Mouse (Mus musculus) hindbrain, embryonic 13.5 days (tissue): ENCODE measurements at regions not wholly inside any gene's neighbourhood (a gene's known extent, or its start where the extent isn't known, plus 50 kb on each side); places are given as distances from the start of the nearest gene placed in this dataset. TPM values are rescaled to one million over a fixed set of nuclear protein-coding genes. Genes with fewer than 3 reads are reported as not detected.

Experiments used
- ATAC-seq: fragments of 200-750 bp; cut with Nextera tagmentation; 2 replicates; pipeline ENCODE4 v1.8.0; 2017; ENCODE audit warnings: moderate TSS enrichment; ENCODE audit not compliant: low FRiP score
- H3K27ac ChIP-seq: fragments of 300-500 bp; sonication (generic); 2 replicates; pipeline ENCODE4 v1.5.1; 2015; ENCODE audit warnings: inconsistent platforms, mild to moderate bottlenecking, moderate library complexity
- H3K27me3 ChIP-seq: fragments of 300-500 bp; sonication (generic); 2 replicates; pipeline ENCODE4 v1.6.1; 2015; ENCODE audit warnings: mild to moderate bottlenecking, inconsistent platforms
- H3K36me3 ChIP-seq: fragments of 300-500 bp; sonication (generic); 2 replicates; pipeline ENCODE4 v1.6.1; 2015; ENCODE audit warnings: mild to moderate bottlenecking, inconsistent platforms
- H3K4me1 ChIP-seq: fragments of 300-500 bp; sonication (generic); replicated peaks from 2 replicates; pipeline ENCODE4 v1.6.1; 2015; ENCODE audit warnings: inconsistent platforms
- H3K4me2 ChIP-seq: fragments of 300-500 bp; sonication (generic); 2 replicates; pipeline ENCODE4 v1.6.1; 2015; ENCODE audit warnings: inconsistent platforms, mild to moderate bottlenecking, moderate library complexity
- H3K4me3 ChIP-seq: fragments of 300-500 bp; sonication (generic); 2 replicates; pipeline ENCODE4 v1.5.1; 2015; ENCODE audit warnings: mild to moderate bottlenecking, inconsistent platforms
- H3K9ac ChIP-seq: fragments of 300-500 bp; sonication (generic); 2 replicates; pipeline ENCODE4 v1.6.1; 2015; ENCODE audit warnings: mild to moderate bottlenecking, inconsistent platforms
- H3K9me3 ChIP-seq: fragments of 300-500 bp; sonication (generic); 2 replicates; pipeline ENCODE4 v1.6.1; 2016; ENCODE audit warnings: inconsistent platforms
- WGBS: fragments of 180-500 bp; shearing (Covaris S2); methylation state at CpG from one replicate; pipeline ENCODE4 v1.1.7; 2015; 5-methylcytosine and 5-hydroxymethylcytosine counted together
- microRNA-seq: library from miRNA; unstranded; fragments of <30 nt; microRNA quantifications from one replicate; pipeline ENCODE4, GENCODE M21; 2016

- Histone ChIP-seq H3K36me3 (no peaks in the 10 kb centered on the region), H3K4me2 (no peak overlapping the region), H3K9me3 (no peaks in the 10 kb centered on the region), H3K4me3 (no peak overlapping the region), H3K9ac (no peak overlapping the region), H3K27ac (no peak overlapping the region), H3K4me1 (peaks cover 6% of the 10 kb centered on the region), H3K27me3 (no peaks in the 10 kb centered on the region)
- ATAC-seq = no peak
- 75% methylated on average over 5 of the region's 5 CpGs for WGBS
Measured at GRCm38 (mm10) chr8:109424004-109424403, 69.8 kb upstream of the Pmfbp1 start.

- H3K4me3 ChIP-seq = no peak overlapping the region
- no peak for ATAC-seq
- no peaks in the 10 kb centered on the region for H3K4me1 ChIP-seq
- H3K9ac ChIP-seq = no peak overlapping the region
- H3K36me3 ChIP-seq = no peaks in the 10 kb centered on the region
- H3K9me3 ChIP-seq = no peaks in the 10 kb centered on the region
- 82% methylated on average over 9 of the region's 9 CpGs for WGBS
- no peaks in the 10 kb centered on the region for H3K27me3 ChIP-seq
- no peak overlapping the region for H3K27ac ChIP-seq
- H3K4me2 ChIP-seq = no peak overlapping the region
Measured at GRCm38 (mm10) chr8:109428551-109428950, 65.3 kb upstream of the Pmfbp1 start.

GRCm38 (mm10) chr8:109434538-109434937, 59.3 kb upstream of the Pmfbp1 start:
- Histone ChIP-seq H3K4me2 (no peak overlapping the region), H3K27ac (no peak overlapping the region), H3K4me1 (peaks cover 15% of the 10 kb centered on the region), H3K36me3 (no peaks in the 10 kb centered on the region), H3K4me3 (no peak overlapping the region), H3K27me3 (no peaks in the 10 kb centered on the region), H3K9me3 (no peaks in the 10 kb centered on the region), H3K9ac (no peak overlapping the region)
- WGBS = 91% methylated on average over 12 of the region's 12 CpGs
- no peak for ATAC-seq

- Histone ChIP-seq H3K4me2 (peak overlapping the region; percentile 44; the same call in 1 of the 2 replicates), H3K9me3 (no peaks in the 10 kb centered on the region), H3K4me3 (no peak overlapping the region), H3K9ac (no peak overlapping the region), H3K27ac (peak overlapping the region; percentile 84), H3K27me3 (no peaks in the 10 kb centered on the region), H3K36me3 (no peaks in the 10 kb centered on the region), H3K4me1 (peaks cover 15% of the 10 kb centered on the region)
- ATAC-seq = no peak
- 88% methylated on average over 4 of the region's 4 CpGs for whole genome bisulfite sequencing
Measured at GRCm38 (mm10) chr8:109436056-109436455, 57.8 kb upstream of the Pmfbp1 start.

- Histone ChIP-seq H3K9me3 (no peaks in the 10 kb centered on the region), H3K27me3 (no peaks in the 10 kb centered on the region), H3K4me1 (peaks cover 15% of the 10 kb centered on the region), H3K4me3 (peak overlapping the region; percentile 20), H3K27ac (peak overlapping the region; percentile 84), H3K36me3 (no peaks in the 10 kb centered on the region), H3K9ac (no peak overlapping the region), H3K4me2 (peak overlapping the region; percentile 44)
- ATAC-seq = peak; percentile 78
- 15% methylated on average over 19 of the region's 19 CpGs for WGBS
Measured at GRCm38 (mm10) chr8:109436830-109437567, 56.8 kb upstream of the Pmfbp1 start.

GRCm38 (mm10) chr8:109438531-109438930, 55.3 kb upstream of the Pmfbp1 start:
- WGBS = 97% methylated on average over 7 of the region's 7 CpGs
- Histone ChIP-seq H3K9ac (no peak overlapping the region), H3K4me1 (peaks cover 15% of the 10 kb centered on the region), H3K27me3 (no peaks in the 10 kb centered on the region), H3K4me3 (no peak overlapping the region), H3K36me3 (no peaks in the 10 kb centered on the region), H3K27ac (no peak overlapping the region), H3K9me3 (no peaks in the 10 kb centered on the region), H3K4me2 (no peak overlapping the region)
- no peak for ATAC-seq

Small RNAs in the stretch of these regions (microRNA-seq; reads per million reads assigned to microRNA genes)
- not detected for gene Gm23163
